Mouse (Mus musculus) liver, adult (tissue): ENCODE data around the gene Rfwd3.
A peak's percentile ranks its signal among the peaks of the same experiment; 100 is the strongest.

Source experiments
- GATA4 ChIP-seq: IDR thresholded peaks from 2 replicates; pipeline ENCODE4 v1.6.1; 2014; ENCODE audit warnings: mild to moderate bottlenecking, low read length; ENCODE audit not compliant: insufficient replicate concordance

Rfwd3 gene

DNA sequence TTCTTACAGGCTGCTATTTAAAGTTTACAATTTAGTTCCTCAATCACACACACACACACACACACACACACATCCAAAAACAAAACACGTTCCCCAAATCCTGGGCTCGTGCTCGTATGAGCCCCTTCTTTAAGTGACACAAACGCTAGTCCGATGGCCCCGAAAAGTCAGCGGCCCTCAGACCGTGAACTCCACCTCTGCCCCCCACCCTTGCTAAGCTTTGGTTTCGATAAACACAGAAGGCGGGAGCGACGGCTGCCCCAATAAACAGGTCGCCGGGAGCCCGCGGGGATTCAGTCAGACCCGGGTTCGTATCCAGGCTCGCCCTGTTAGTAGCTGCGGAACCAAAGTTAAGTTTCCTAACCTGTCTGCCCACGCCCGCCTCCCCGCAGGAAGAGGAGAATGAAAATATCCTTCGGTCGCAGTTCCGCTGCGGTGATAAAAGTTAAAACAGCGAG lies 630 bp downstream of the Rfwd3 start:
- TF ChIP-seq GATA4 = no peak

DNA sequence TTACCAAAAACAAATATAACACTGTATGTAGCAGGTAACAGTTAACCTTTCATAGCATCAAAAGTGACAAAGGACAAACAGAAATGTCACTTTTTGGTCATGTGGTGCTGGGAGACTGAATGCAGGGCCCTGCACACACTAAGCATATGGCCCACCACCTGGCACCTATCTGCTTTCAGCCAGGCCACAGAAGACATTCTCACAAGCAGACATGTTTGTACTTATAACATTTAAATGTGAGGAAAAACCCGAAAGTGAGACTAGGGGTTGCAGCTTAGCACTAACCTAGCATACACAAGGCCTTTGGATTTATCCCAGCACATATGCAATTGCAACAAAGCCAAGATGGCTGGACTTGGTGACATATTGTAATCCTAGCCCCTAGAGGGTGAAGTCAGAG lies 2.0 kb downstream of the Rfwd3 start:
- no peak for TF ChIP-seq GATA4

DNA sequence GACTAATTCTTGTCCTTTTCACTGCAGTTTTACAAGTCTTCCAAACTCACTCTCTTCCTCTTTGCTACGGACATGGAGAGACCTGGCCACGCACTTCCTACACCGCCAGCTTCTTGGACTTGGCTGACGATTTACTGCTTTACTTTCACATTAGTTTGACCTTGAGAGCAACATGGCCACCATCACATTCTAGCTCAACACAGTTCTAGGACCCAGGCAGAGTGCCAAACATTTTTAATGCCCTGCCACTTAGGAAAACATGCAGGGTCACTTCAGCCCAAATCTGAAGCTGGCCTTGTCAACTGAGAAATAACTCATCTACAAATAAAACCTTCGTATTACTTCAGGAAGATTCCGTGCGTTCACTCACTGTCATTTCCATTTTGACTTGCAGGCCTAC lies 8.3 kb downstream of the Rfwd3 start:
- TF ChIP-seq GATA4 = no peak

DNA sequence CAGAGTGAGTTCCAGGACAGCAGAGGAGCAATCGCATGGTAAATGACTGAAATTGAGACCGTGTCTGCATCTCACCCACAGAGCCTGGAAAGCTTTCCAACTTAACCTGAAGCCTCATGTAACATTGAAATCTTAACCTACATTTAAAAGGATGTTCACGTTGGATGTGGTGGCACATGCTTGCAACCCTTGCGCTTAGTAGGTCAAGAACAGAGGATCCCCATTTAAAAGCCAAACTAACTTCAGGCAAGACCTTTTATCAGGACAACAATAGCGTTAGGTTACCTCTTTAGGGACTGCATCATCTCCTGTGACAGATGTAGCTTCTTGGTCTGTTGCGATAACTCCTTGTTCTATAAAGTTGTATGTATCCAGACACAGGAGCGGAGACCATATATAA lies 9.4 kb downstream of the Rfwd3 start:
- TF ChIP-seq GATA4 = no peak

DNA sequence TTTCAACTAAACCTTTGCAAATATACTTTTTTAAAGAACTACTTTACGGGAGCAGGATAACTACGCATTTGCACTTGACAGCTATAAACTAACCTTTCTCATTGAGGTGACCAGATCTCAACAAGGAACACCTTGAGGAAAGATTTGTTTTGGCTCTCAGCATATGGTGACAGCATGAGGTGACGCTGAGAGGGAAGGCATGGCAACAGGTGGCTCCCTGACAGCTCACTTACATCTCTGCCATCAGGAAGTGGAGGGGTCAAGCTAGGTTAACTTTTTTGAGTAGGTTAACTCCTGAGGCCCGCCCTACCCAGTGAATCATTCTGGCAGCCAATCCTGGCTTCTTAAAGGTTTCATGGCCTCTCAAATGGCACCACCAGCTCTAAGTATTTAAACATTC lies 14.4 kb downstream of the Rfwd3 start:
- no peak for TF ChIP-seq GATA4

DNA sequence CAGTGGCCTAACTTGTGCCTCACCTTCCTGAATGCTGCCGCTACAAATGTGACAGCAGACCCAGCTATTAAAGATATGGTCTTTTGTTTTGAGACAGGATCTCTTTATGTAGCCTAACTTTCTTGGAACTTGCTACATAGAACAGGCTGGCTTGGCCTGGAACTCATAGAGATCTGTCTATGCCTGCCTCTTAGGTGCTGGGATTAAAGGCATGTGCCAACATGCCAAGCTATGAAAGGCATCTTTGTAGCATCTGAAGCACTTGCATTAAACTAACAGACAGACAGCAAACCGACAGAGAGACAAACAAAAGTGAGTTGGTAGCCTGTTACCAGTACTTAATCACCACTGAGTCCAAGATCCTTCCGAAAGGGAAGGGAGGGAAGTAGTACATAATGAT lies 17.9 kb downstream of the Rfwd3 start:
- no peak for TF ChIP-seq GATA4

DNA sequence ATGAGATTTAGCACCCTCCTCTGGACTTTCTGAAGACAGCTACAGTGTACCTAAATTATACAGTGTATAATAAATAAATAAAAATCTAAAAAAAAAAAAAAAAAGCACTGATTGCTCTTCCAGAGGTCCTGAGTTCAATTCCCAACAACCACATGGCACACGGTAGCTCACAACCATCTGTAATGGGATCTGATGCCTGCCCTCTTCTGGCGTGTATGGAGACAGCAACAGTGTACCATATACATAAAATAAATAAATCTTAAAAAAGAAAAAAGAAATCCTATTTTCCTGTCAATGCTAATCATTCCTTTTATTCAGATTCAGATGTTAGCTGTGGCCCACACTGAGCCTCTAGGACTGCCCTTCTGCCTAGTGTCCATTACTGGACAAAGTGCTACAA lies 31.7 kb downstream of the Rfwd3 start:
- no peak for TF ChIP-seq GATA4

GRCm38 (mm10) chr8:111264693-111265220 lies 35.3 kb downstream of the Rfwd3 start:
- TF ChIP-seq GATA4 = no peak

GRCm38 (mm10) chr8:111261981-111262381 lies 38.0 kb downstream of the Rfwd3 start:
- no peak for TF ChIP-seq GATA4

DNA sequence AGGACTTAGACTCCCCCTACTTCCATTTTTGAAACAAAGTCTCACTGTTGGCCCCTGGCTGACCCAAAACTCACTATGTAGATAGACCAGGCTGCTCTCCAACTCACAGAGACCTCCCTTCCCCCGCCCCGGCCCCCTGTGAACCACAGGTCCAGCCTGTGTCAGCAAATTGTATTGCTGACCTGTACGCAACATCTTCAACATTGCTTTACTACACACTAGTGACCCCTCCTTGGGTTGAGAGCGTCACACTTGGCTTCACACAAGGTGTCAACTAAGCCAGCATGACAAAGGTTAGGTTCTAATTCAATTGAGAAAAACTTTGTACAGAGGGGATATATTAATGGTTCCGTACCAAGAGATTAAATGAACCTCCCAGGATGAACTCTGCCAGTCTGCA lies 39.8 kb downstream of the Rfwd3 start:
- no peak for TF ChIP-seq GATA4

DNA sequence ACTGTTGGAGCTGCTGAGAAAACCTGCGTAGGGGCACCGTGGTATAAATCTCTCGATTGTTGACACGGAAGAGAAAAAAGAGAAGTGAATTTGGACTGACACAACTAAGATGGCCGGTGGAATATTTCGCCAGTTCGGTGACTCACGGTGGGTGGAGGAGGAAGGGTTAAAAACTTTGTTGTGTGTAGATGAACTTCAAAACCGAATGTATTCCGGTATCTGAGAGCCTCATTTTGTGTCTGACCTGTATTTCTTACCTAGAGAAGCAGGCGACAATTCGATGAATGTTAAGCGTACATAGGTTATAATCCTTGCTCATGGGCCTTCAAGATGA lies 40.6 kb downstream of the Rfwd3 start:
- TF ChIP-seq GATA4 = no peak

DNA sequence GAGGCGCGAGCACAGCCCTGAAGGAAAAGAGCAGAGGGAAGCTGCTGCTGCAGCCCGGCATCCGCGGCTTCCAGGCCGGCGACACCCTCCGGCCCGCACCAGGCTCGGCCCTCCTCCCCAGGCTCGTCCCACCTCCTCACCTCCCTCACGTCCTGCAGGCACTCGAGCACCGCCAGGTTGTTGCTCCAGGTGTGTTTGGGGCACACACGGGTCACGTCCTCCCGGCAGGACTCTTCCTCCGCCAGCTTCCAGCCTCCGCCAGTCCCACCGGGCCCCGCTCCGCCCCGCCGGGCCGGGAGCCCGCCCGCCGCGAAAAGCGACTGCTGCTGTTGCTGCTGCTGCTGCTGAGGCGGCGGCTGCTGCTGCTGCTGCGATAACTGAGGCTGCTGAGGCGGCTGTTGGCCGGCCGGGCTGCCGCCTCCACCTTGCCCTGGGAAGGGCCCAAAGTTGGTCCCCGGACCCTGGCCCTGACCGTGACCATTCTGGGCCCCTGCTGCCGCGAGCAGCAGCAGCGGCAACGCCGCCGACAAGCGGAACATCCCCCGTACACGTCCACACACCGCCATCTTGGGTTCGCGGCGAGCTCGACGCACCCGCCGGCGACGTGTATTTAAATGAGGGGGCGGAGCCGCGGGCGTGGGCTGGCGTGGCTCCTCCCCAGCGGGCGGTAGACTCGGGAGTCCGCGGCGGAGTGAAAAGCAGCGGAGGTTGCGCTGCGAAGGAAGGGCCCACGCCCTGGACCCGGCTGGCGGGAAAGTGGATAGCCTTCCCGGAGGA lies 41.2 kb downstream of the Rfwd3 start, which contains the start of gene Glg1:
TSS of gene Glg1 (minus strand) at position 586 of the 777 bp plus-strand sequence.
- TF ChIP-seq GATA4 = peak; percentile 45; the same call in 1 of the 2 replicates

DNA sequence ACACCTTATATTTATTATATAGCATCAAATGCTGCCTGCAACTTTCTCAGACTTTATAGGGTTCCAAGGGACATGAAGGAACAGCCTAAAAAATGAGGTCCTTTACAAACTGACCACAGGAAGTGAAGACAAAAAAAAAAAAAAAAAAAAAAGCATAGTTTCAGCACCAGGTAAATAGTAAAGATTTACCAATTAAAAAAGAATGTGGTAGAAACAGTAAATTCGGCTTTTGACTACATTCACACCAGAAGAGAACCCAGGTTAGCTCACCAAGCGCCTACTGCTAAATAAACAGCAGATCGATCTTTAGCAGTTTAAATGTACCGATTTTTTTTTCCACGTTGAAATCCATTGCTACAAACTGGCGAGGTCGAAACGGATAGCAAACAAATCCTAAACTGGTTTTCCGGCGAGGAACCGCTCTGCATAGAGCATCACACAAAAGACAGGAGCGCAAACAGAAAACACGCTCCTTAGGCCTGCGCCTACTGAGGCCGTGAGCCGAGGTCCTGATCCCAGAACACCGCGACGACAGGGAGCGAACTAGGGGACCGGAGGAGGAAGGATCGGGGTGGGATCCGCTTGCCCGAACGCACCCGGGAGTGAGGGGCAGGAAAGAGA lies 41.9 kb downstream of the Rfwd3 start:
- TF ChIP-seq GATA4 = no peak

DNA sequence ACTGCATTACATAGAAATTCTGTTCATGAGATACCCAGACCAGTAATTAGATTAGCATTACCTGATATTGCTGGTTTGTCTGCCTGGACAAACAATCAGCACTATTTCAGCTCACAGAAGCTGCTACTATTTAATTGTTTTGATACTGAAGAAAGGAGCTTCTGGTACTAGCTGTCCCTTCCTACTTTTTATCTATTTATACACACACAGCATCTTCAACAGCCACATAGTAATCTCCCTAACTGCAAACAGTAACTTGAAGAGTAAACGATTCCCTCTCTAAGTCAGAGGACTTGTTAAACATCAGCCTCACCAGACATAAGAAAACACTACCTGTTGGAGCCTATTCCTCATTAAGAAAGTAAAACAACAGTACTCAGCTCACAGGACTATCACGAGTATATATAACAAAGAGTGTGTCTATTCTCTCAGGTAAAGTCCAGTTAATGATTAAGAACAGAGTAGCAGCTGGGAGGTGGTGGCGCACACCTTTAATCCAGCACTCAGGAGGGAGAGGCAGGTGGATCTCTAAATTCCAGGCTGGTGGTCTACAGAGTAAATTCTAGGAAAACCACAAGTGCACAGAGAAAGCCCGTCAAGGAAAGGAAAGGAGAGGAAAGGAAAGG lies 47.4 kb downstream of the Rfwd3 start:
- TF ChIP-seq GATA4 = no peak

- no peak for TF ChIP-seq GATA4
Observed at GRCm38 (mm10) chr8:111250111-111250510, 49.9 kb downstream of the Rfwd3 start.

- TF ChIP-seq GATA4 = no peak
Observed at GRCm38 (mm10) chr8:111248136-111248535, 51.9 kb downstream of the Rfwd3 start.
